Mouse (Mus musculus) limb, embryonic 11.5 days (tissue): ENCODE measurements around the gene Pdia5. TPM values are rescaled to one million over a fixed set of nuclear protein-coding genes. Genes with fewer than 3 reads are reported as not detected.

ENCODE experiments used
- ATAC-seq: fragments of 200-750 bp; cut with Nextera tagmentation; 2 replicates; pipeline ENCODE4 v1.8.0; 2017; ENCODE audit warnings: low read depth; ENCODE audit not compliant: insufficient number of reproducible peaks, low FRiP score, low TSS enrichment
- DNase-seq: peaks from one replicate; pipeline ENCODE4 v3.0.0-alpha.2; 2015; ENCODE audit warnings: low spot score
- H3K27ac ChIP-seq: fragments of 300-500 bp; sonication (generic); replicated peaks from 2 replicates; pipeline ENCODE4 v1.5.1; 2014; ENCODE audit warnings: low read depth, mild to moderate bottlenecking, low read length
- H3K27me3 ChIP-seq: fragments of 300-500 bp; sonication (generic); 2 replicates; pipeline ENCODE4 v1.6.1; 2014; ENCODE audit warnings: mild to moderate bottlenecking, low read length, mixed read lengths; ENCODE audit not compliant: control insufficient read depth, insufficient read depth
- H3K36me3 ChIP-seq: fragments of 300-500 bp; sonication (generic); 2 replicates; pipeline ENCODE4 v1.6.1; 2014; ENCODE audit warnings: mild to moderate bottlenecking, low read length, moderate library complexity, mixed read lengths; ENCODE audit not compliant: control insufficient read depth, insufficient read depth
- H3K4me1 ChIP-seq: fragments of 300-500 bp; sonication (generic); 2 replicates; pipeline ENCODE4 v1.6.1; 2014; ENCODE audit warnings: low read length, mixed read lengths; ENCODE audit not compliant: control insufficient read depth, insufficient read depth
- H3K4me2 ChIP-seq: fragments of 300-500 bp; sonication (generic); 2 replicates; pipeline ENCODE4 v1.6.1; 2014; ENCODE audit warnings: low read depth, mild to moderate bottlenecking, moderate library complexity; ENCODE audit not compliant: severe bottlenecking
- H3K4me3 ChIP-seq: fragments of 300-500 bp; sonication (generic); 2 replicates; pipeline ENCODE4 v1.5.1; 2014; ENCODE audit warnings: low read depth, low read length
- H3K9ac ChIP-seq: fragments of 300-500 bp; sonication (generic); 2 replicates; pipeline ENCODE4 v1.6.1; 2014; ENCODE audit warnings: mild to moderate bottlenecking, low read length
- H3K9me3 ChIP-seq: fragments of 300-500 bp; sonication (generic); 2 replicates; pipeline ENCODE4 v1.6.1; 2016; ENCODE audit warnings: low read length; ENCODE audit not compliant: control insufficient read depth
- WGBS: fragments of 180-500 bp; shearing (Covaris S2); extraction: QIAGEN DNeasy Blood & Tissue Kit; methylation state at CpG from one replicate; pipeline ENCODE4 v1.1.7; 2014; 5-methylcytosine and 5-hydroxymethylcytosine counted together
- polyA plus RNA-seq: library from polyadenylated mRNA; unstranded; fragments of >200 nt; fragmentation: Nextera tagmentation; extraction: Ambion mirVana; gene quantifications from 2 replicates; pipeline ENCODE4 v1.2.1, GENCODE M21; 2014

Gene Pdia5
- polyA plus RNA-seq, 1 experiment from 2014 or later, result 10.9 TPM

DNA sequence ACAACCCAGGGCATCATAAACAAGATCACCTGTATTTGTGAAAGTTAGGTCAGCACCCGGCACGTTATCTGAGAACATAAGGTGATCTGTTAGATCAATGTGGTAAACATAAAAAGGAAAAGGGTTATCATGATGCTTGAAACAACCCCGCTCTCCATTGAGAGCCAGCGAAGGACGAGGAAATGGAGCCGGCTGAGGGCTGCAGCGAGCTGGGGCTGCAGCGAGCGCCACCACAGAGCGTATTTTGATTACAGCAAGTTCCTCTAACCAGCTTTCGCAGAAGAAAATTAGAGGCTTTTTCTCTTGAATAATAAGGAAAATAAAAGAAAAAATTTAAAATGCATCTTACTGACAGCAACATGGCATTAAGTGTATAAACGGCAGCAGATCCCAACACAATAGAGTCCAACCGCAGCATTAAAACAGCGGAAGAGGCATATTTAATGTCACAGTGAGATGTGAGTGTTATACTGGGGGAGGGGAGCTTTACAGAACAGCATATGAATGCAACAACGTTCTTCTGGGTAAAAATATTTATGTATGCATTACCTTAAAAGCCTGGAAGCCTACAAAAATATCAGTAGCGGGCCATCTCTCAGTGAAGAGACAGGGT is 40.5 kb downstream of the Pdia5 start:
- H3K9ac ChIP-seq, result no peak overlapping the region
- H3K4me2 ChIP-seq, result no peak overlapping the region
- ATAC-seq, result no peak
- DNase-seq, result no peak
- WGBS, result 94% methylated on average over 16 of the region's 16 CpGs
- H3K4me1 ChIP-seq, result no peaks in the 10 kb centered on the region
- no peaks in the 10 kb centered on the region for H3K9me3 ChIP-seq
- H3K4me3 ChIP-seq, result no peak overlapping the region
- H3K27ac ChIP-seq, result no peak overlapping the region
- no peaks in the 10 kb centered on the region; the same call in 1 of the 2 replicates for H3K36me3 ChIP-seq
- H3K27me3 ChIP-seq, result no peaks in the 10 kb centered on the region

DNA sequence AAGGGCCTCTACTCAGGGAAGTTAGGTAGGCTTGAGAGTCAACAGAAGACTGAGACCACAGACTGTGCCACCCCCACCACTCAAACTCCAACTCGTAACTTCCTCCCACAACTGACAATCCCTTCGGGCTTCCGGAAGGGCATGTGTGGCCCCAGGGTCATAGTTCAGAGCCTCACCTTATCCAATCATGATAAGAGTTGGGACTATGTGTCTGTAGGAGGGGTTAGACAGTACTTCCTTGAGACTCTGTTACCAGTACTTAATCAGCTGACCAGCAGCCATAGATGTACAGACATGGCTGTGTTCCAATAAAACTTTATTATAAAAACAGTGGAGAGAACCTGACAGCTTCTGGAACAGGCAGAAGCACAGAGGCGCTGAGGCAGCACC is 48.7 kb downstream of the Pdia5 start:
- Histone ChIP-seq H3K36me3 (peaks cover 4% of the 10 kb centered on the region; the same call in 1 of the 2 replicates), H3K4me3 (no peak overlapping the region), H3K4me1 (no peaks in the 10 kb centered on the region), H3K9ac (no peak overlapping the region), H3K4me2 (no peak overlapping the region), H3K27ac (no peak overlapping the region), H3K9me3 (no peaks in the 10 kb centered on the region), H3K27me3 (no peaks in the 10 kb centered on the region)
- DNase-seq, result no peak
- WGBS, result 90% methylated on average over 4 of the region's 4 CpGs
- ATAC-seq, result no peak

DNA sequence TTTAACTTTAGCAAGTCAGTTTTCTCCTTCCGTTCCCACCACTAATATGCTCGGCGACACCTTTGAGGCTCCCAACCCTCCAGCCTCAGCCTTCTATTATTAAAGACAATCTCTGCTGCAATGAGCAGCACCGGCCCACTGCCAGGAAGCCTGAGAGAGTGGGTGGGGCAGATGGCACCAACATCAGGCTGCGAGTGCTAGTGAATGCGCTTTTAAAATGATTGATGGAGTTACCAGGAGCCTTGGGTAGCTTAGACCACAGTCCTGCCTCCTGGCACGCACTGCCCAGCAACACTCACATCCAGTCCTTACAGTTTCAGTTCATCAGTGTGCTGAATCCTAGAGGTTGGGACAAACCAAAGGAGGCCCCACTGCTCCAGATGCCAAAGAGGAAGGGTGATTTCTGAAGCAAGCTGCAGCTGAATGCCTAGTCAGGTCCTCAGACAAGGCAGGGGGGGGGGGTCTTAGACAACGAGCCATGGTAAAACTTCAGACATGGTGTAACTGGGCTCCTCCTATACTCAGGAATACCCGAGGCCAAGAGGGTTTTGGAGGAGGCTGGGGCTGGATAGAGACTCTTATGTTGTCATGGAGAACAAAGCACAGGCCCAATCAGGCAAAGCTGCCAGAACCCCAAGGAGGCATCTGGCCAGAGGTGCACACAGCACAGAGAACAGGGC is 49.2 kb downstream of the Pdia5 start:
- H3K4me2 ChIP-seq, result no peak overlapping the region
- peaks cover 4% of the 10 kb centered on the region; the same call in 1 of the 2 replicates for H3K36me3 ChIP-seq
- WGBS, result 94% methylated on average over 9 of the region's 9 CpGs
- no peaks in the 10 kb centered on the region for H3K9me3 ChIP-seq
- no peak overlapping the region for H3K4me3 ChIP-seq
- no peaks in the 10 kb centered on the region for H3K4me1 ChIP-seq
- H3K9ac ChIP-seq, result no peak overlapping the region
- no peaks in the 10 kb centered on the region for H3K27me3 ChIP-seq
- ATAC-seq, result no peak
- no peak overlapping the region for H3K27ac ChIP-seq
- DNase-seq, result no peak

DNA sequence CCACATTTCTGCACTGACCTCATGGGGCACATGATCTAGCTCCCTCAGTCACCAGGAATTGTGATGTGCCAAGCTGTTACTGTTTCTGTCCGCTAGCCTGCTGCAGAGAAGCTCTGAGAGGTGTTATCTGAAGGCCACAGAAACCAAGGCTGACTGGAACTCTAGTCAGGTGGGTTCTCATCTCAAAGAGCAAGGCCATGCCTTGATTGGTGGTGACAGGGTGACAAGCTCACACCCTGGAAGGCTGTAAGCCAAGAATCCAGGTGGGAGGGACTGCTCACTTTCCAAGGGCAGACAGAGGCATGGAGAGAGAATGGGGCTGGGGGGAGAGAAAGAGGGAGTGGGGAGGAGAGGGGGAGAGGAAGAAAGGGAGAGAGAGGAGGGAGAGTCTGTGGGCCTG is 51.6 kb downstream of the Pdia5 start:
- Histone ChIP-seq H3K36me3 (peaks cover 4% of the 10 kb centered on the region; the same call in 1 of the 2 replicates), H3K9me3 (no peaks in the 10 kb centered on the region), H3K27ac (no peak overlapping the region), H3K9ac (no peak overlapping the region), H3K4me1 (no peaks in the 10 kb centered on the region), H3K4me2 (no peak overlapping the region), H3K27me3 (no peaks in the 10 kb centered on the region), H3K4me3 (no peak overlapping the region)
- no peak for ATAC-seq
- WGBS, result 81% methylated on average over 1 of the region's 1 CpGs
- no peak for DNase-seq

DNA sequence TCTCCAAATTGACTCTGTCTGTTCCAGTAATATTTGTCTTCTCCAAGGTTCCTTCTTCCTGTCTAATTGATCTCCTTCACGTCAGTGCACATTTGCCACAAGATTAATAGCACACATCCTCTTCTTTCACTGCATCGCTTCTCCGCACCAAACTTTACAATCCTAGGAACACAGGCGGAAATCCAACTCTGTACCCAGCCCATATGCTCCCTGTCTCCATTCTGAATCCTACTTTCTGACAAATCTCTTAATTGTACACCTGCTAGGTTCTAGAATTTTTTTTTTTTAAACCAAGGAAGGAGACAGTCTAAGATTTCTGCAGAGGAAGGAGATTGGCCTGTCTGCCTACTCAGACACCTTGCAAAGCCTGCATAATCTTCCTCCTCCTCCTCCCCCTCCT is 59.1 kb downstream of the Pdia5 start:
- no peak for ATAC-seq
- no peak overlapping the region for H3K27ac ChIP-seq
- no peak for DNase-seq
- no peaks in the 10 kb centered on the region; the same call in 1 of the 2 replicates for H3K36me3 ChIP-seq
- 89% methylated on average over 4 of the region's 4 CpGs for WGBS
- H3K27me3 ChIP-seq, result no peaks in the 10 kb centered on the region
- no peaks in the 10 kb centered on the region for H3K9me3 ChIP-seq
- H3K9ac ChIP-seq, result no peak overlapping the region
- H3K4me2 ChIP-seq, result no peak overlapping the region
- H3K4me1 ChIP-seq, result no peaks in the 10 kb centered on the region
- H3K4me3 ChIP-seq, result no peak overlapping the region

DNA sequence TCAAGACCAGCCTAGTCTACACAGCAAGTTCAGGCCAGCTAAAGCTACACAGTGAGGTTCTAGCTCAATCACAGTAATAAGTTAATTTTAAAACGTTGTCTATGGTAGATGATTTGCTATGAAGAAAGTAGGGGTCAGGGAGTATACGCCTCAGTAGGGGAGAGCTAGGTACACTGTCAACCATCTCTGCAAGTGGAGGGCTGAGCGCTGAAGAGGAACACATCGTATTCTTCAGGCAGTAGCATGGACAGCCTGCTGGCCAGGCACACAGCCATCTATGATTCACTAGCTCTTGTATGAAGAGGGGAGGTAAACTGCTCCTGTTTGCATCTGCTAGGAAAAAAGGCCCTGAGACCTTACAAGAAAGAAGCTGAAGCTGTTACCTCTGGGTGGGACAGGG is 65.7 kb downstream of the Pdia5 start:
- Histone ChIP-seq H3K9me3 (no peaks in the 10 kb centered on the region), H3K9ac (no peak overlapping the region), H3K4me3 (no peak overlapping the region)

DNA sequence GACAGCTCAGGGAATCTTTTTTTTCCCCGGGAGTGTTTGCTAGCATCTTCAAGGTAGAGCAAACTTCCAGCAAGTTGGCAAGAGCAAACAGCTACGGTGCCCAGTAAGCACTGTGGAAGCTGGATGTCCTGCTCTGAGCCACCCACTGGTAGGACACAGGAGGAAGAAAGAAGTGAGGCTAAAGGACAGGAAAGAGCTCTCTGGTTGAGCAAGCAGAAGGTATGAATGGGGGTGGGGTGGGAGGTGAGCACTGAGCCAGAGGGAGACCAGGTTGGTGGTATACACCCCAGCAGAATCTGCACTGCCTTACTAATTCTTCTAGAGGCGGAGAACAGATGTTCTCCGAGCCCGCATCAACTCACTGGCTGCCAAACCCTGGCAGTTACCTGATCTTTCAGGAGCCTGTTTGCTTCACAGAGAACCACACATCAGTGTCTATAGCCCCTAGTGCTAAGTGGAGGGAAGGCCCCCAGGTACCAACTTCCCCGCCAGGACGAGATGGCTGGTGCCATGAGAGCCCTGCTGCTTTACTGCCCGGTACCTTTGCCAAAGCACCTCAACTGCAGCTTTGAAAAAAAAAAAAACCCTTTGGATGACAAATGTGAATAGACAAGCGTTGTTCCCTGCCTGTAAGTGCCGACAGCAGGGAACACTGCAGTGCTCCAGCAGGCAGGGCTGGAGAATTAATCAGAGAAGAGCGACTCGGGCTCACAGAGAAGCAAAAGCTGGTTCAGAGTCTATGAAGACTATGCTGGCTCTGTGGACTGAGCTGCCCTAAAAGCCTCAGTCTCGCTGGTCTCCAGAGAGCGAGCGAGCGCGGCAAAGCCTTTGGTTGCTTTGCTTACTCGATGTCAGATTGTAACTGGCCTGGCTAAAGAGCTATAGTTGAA is 67.2 kb downstream of the Pdia5 start:
- no peaks in the 10 kb centered on the region for H3K27me3 ChIP-seq
- H3K36me3 ChIP-seq, result no peaks in the 10 kb centered on the region
- no peak overlapping the region for H3K4me3 ChIP-seq
- no peak for DNase-seq
- ATAC-seq, result no peak
- WGBS, result 69% methylated on average over 18 of the region's 18 CpGs
- H3K4me2 ChIP-seq, result no peak overlapping the region
- H3K9ac ChIP-seq, result no peak overlapping the region
- H3K4me1 ChIP-seq, result no peaks in the 10 kb centered on the region
- no peak overlapping the region for H3K27ac ChIP-seq
- H3K9me3 ChIP-seq, result no peaks in the 10 kb centered on the region

More for the DNA sequence above, 65.7 kb downstream of the Pdia5 start:
- WGBS, result 92% methylated on average over 4 of the region's 4 CpGs
- Histone ChIP-seq H3K27me3 (no peaks in the 10 kb centered on the region), H3K36me3 (no peaks in the 10 kb centered on the region), H3K4me2 (no peak overlapping the region), H3K27ac (no peak overlapping the region), H3K4me1 (no peaks in the 10 kb centered on the region)
- DNase-seq (no peak), ATAC-seq (no peak)

DNA sequence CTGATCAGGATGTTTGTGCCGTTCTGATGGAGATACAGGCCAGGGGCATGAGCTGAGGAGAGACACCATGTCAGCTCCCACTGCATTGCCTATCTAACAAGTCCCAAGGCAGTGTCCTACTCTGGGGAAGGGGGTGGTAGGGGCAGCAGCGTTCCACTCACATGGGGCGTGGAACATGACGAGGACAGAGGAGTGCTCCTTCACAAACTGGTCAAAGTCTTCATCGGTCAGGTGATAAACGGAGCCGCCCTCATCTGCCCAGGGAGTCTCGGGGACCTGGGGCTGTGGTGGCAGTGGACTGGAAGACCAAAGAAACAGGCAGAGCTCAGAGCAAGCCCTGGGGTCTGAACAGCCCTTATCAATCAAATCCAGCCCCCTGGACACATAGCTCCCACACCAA is 68.0 kb downstream of the Pdia5 start:
- H3K36me3 ChIP-seq, result no peaks in the 10 kb centered on the region
- H3K27me3 ChIP-seq, result no peaks in the 10 kb centered on the region
- H3K4me2 ChIP-seq, result no peak overlapping the region
- no peaks in the 10 kb centered on the region for H3K9me3 ChIP-seq
- WGBS, result 86% methylated on average over 8 of the region's 8 CpGs
- no peak overlapping the region for H3K4me3 ChIP-seq
- ATAC-seq (no peak), DNase-seq (no peak)
- no peak overlapping the region for H3K27ac ChIP-seq
- no peaks in the 10 kb centered on the region for H3K4me1 ChIP-seq
- no peak overlapping the region for H3K9ac ChIP-seq
